Mouse (Mus musculus): Measurements from ENCODE around the gene Fam19a1. TPM values are rescaled to one million over a fixed set of nuclear protein-coding genes. Genes with fewer than 3 reads are reported as not detected.

Fam19a1 gene
- polyA plus RNA-seq, 1 experiment, result not detected

DNA sequence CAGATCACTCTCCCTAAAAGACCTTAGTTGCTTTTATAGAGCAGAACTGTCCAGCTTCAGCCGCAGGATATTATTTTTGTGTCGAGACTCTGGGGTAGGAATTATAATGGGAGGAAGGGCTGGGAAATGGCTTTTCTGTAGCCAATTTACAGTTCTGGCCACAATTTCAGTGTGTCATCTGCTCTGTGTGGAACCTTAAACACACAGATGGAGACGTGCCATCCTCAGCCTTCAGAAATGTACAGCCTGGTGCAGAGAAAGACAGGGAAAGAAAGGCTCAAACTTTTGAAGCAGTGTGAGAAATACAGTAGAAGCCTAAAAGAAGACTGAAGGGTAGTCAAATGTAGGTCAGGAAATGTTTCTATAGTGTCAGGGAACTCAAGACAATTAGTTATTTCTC lies 519.3 kb downstream of the Fam19a1 start:
- H3K9me3 ChIP-seq (replicated peaks; ENCODE audit: control insufficient read depth, insufficient read depth, low read length, poor library complexity, severe bottlenecking), result no peaks in the 10 kb centered on the region
- no peaks in the 10 kb centered on the region for H3K4me1 ChIP-seq (ENCODE audit: control insufficient read depth, insufficient read depth, low read length)
- no peak overlapping the region for H3K27ac ChIP-seq (ENCODE audit: insufficient read depth, low read length)
- no peak overlapping the region for H3K4me3 ChIP-seq (ENCODE audit: low read depth, low read length)
- TF ChIP-seq EP300 (IDR thresholded peaks at IDR 0.05; ENCODE audit: insufficient read depth, low read depth, low read length), result no peak
- TF ChIP-seq CTCF (IDR thresholded peaks at IDR 0.05; ENCODE audit: low read depth, low read length), result no peak
- TF ChIP-seq POLR2A (IDR thresholded peaks at IDR 0.05; ENCODE audit: insufficient read depth, low read length), result no peak
- no peaks in the 10 kb centered on the region for H3K27me3 ChIP-seq (ENCODE audit: control insufficient read depth, insufficient read depth, low read length, poor library complexity, severe bottlenecking)
- H3K36me3 ChIP-seq (ENCODE audit: control insufficient read depth, insufficient read depth, low read length, poor library complexity, severe bottlenecking), result no peaks in the 10 kb centered on the region
- no peak overlapping the region for H3K9ac ChIP-seq (ENCODE audit: low read depth, poor library complexity, severe bottlenecking)

DNA sequence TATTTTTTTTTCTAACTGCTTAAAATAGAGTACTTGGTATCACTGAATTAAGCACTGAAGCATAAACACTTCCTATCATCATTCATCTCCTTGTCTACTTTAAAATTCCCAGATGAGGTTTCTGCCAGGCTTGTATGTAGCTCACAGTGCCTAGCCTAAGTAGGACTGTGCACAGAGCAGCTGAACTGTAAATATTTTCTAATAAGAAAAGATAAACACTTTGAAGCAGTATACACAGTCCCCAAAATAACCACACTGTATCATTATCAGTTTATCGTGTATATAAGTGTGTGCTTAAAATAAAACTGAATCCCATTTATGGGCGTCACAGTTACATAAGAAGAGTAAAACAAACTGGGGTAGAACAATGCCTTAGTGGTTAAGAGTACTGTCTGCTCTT lies 522.7 kb downstream of the Fam19a1 start:
- Histone ChIP-seq H3K36me3 (ENCODE audit: control insufficient read depth, insufficient read depth, low read length, poor library complexity, severe bottlenecking) (no peaks in the 10 kb centered on the region), H3K27ac (ENCODE audit: insufficient read depth, low read length) (no peak overlapping the region), H3K9ac (ENCODE audit: low read depth, poor library complexity, severe bottlenecking) (no peak overlapping the region), H3K4me3 (ENCODE audit: low read depth, low read length) (no peak overlapping the region), H3K27me3 (ENCODE audit: control insufficient read depth, insufficient read depth, low read length, poor library complexity, severe bottlenecking) (no peaks in the 10 kb centered on the region), H3K4me1 (ENCODE audit: control insufficient read depth, insufficient read depth, low read length) (no peaks in the 10 kb centered on the region), H3K9me3 (replicated peaks; ENCODE audit: control insufficient read depth, insufficient read depth, low read length, poor library complexity, severe bottlenecking) (no peaks in the 10 kb centered on the region)
- no peak for TF ChIP-seq CTCF (IDR thresholded peaks at IDR 0.05; ENCODE audit: low read depth, low read length)
- TF ChIP-seq POLR2A (IDR thresholded peaks at IDR 0.05; ENCODE audit: insufficient read depth, low read length), result no peak
- no peak for TF ChIP-seq EP300 (IDR thresholded peaks at IDR 0.05; ENCODE audit: insufficient read depth, low read depth, low read length)

DNA sequence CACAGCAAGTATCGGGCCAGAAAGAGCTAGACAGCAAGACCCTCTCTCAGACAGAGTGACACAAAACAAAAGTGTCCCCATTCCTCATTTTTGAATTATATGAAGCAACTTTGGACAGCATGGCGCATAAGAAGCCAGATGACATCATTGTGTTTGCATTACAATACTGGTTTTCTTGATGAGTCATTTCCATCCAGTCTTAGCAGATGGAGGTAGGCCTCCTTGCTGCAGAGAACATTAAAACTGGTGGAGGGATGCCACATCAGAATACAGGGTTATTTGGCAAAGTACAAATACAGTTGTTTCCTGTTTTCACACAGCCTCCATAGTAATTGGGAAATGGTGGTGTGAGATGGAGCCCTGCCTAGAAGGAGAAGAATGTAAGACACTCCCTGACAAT lies 535.8 kb downstream of the Fam19a1 start:
- no peaks in the 10 kb centered on the region for H3K36me3 ChIP-seq (ENCODE audit: control insufficient read depth, insufficient read depth, low read length, poor library complexity, severe bottlenecking)
- H3K27ac ChIP-seq (ENCODE audit: insufficient read depth, low read length), result no peak overlapping the region
- H3K9me3 ChIP-seq (replicated peaks; ENCODE audit: control insufficient read depth, insufficient read depth, low read length, poor library complexity, severe bottlenecking), result no peaks in the 10 kb centered on the region
- no peaks in the 10 kb centered on the region for H3K27me3 ChIP-seq (ENCODE audit: control insufficient read depth, insufficient read depth, low read length, poor library complexity, severe bottlenecking)
- H3K9ac ChIP-seq (ENCODE audit: low read depth, poor library complexity, severe bottlenecking), result no peak overlapping the region
- H3K4me3 ChIP-seq (ENCODE audit: low read depth, low read length), result no peak overlapping the region
- TF ChIP-seq POLR2A (IDR thresholded peaks at IDR 0.05; ENCODE audit: insufficient read depth, low read length) (no peak), EP300 (IDR thresholded peaks at IDR 0.05; ENCODE audit: insufficient read depth, low read depth, low read length) (no peak), CTCF (IDR thresholded peaks at IDR 0.05; ENCODE audit: low read depth, low read length) (no peak)
- no peaks in the 10 kb centered on the region for H3K4me1 ChIP-seq (ENCODE audit: control insufficient read depth, insufficient read depth, low read length)

DNA sequence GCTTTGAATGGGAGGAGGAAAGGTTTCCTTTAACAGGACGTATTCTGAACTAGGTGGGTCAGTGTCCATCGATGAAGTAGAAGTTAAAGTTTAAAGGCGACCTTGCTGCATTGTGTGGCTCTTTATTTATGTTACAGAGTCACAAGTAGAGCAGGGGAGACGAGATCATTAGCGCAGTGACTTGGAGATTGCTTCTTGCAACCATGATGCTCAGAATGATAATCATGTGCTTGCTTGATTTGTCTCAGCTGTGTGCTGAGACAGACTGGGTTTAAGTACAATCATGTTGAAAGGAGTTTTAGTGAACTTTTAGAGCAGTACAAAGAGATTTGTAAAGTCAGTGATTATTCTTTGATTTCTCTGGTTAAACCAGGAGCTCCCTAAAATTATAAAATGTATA lies 536.3 kb downstream of the Fam19a1 start:
- Histone ChIP-seq H3K27ac (ENCODE audit: insufficient read depth, low read length) (no peak overlapping the region), H3K27me3 (ENCODE audit: control insufficient read depth, insufficient read depth, low read length, poor library complexity, severe bottlenecking) (no peaks in the 10 kb centered on the region), H3K9ac (ENCODE audit: low read depth, poor library complexity, severe bottlenecking) (no peak overlapping the region), H3K36me3 (ENCODE audit: control insufficient read depth, insufficient read depth, low read length, poor library complexity, severe bottlenecking) (no peaks in the 10 kb centered on the region), H3K4me3 (ENCODE audit: low read depth, low read length) (no peak overlapping the region), H3K4me1 (ENCODE audit: control insufficient read depth, insufficient read depth, low read length) (no peaks in the 10 kb centered on the region), H3K9me3 (replicated peaks; ENCODE audit: control insufficient read depth, insufficient read depth, low read length, poor library complexity, severe bottlenecking) (no peaks in the 10 kb centered on the region)
- TF ChIP-seq EP300 (IDR thresholded peaks at IDR 0.05; ENCODE audit: insufficient read depth, low read depth, low read length) (no peak), CTCF (IDR thresholded peaks at IDR 0.05; ENCODE audit: low read depth, low read length) (no peak), POLR2A (IDR thresholded peaks at IDR 0.05; ENCODE audit: insufficient read depth, low read length) (no peak)

DNA sequence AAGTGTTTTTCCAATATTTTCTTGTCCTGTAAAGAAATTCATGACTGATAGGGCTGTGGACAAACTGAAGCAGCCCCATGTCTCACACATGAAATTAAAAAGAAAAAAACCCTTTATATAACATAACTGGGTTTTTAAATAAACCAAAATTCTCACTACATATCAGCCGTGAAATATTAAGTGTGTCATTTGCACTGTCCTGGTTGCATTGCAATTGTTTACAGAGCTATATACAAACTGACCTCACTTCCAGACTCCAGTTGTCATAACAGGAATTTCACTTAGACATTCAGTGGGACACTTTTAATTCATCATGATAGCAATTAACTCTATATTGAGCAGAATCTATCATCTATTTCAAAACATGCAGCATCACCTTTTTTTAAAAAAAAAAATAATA lies 553.4 kb downstream of the Fam19a1 start:
- H3K9ac ChIP-seq (ENCODE audit: low read depth, poor library complexity, severe bottlenecking), result no peak overlapping the region
- H3K4me1 ChIP-seq (ENCODE audit: control insufficient read depth, insufficient read depth, low read length), result no peaks in the 10 kb centered on the region
- TF ChIP-seq EP300 (IDR thresholded peaks at IDR 0.05; ENCODE audit: insufficient read depth, low read depth, low read length) (no peak), POLR2A (IDR thresholded peaks at IDR 0.05; ENCODE audit: insufficient read depth, low read length) (no peak), CTCF (IDR thresholded peaks at IDR 0.05; ENCODE audit: low read depth, low read length) (no peak)
- no peaks in the 10 kb centered on the region for H3K36me3 ChIP-seq (ENCODE audit: control insufficient read depth, insufficient read depth, low read length, poor library complexity, severe bottlenecking)
- H3K4me3 ChIP-seq (ENCODE audit: low read depth, low read length), result no peak overlapping the region
- H3K27ac ChIP-seq (ENCODE audit: insufficient read depth, low read length), result no peak overlapping the region
- H3K27me3 ChIP-seq (ENCODE audit: control insufficient read depth, insufficient read depth, low read length, poor library complexity, severe bottlenecking), result no peaks in the 10 kb centered on the region
- H3K9me3 ChIP-seq (replicated peaks; ENCODE audit: control insufficient read depth, insufficient read depth, low read length, poor library complexity, severe bottlenecking), result no peaks in the 10 kb centered on the region

DNA sequence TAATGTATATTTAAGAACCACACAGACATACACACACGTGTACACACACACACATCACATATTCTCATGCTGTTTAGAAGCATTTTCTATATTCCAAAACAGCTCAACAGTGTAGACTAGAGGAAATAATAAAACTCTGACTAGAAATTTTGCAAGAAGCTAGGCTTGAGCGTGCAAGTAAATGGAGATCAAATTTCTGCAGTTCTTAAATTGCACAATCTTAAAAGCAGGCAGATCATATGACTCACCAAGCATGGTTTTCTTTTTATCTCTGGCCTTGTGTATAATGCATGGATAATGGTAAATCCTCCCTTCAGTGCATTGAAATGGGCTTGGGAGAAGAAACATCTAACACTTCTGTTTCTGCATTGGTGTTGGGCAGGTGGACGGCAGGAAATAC lies 564.9 kb downstream of the Fam19a1 start:
- H3K4me1 ChIP-seq (ENCODE audit: control insufficient read depth, insufficient read depth, low read length), result no peaks in the 10 kb centered on the region
- no peaks in the 10 kb centered on the region for H3K9me3 ChIP-seq (replicated peaks; ENCODE audit: control insufficient read depth, insufficient read depth, low read length, poor library complexity, severe bottlenecking)
- H3K27me3 ChIP-seq (ENCODE audit: control insufficient read depth, insufficient read depth, low read length, poor library complexity, severe bottlenecking), result no peaks in the 10 kb centered on the region
- no peak overlapping the region for H3K4me3 ChIP-seq (ENCODE audit: low read depth, low read length)
- no peak overlapping the region for H3K27ac ChIP-seq (ENCODE audit: insufficient read depth, low read length)
- H3K36me3 ChIP-seq (ENCODE audit: control insufficient read depth, insufficient read depth, low read length, poor library complexity, severe bottlenecking), result no peaks in the 10 kb centered on the region
- no peak overlapping the region for H3K9ac ChIP-seq (ENCODE audit: low read depth, poor library complexity, severe bottlenecking)
- TF ChIP-seq CTCF (IDR thresholded peaks at IDR 0.05; ENCODE audit: low read depth, low read length), result no peak
- no peak for TF ChIP-seq POLR2A (IDR thresholded peaks at IDR 0.05; ENCODE audit: insufficient read depth, low read length)
- no peak for TF ChIP-seq EP300 (IDR thresholded peaks at IDR 0.05; ENCODE audit: insufficient read depth, low read depth, low read length)

Other genes starting within 250 kb of the Fam19a1 start
- not detected in 2 replicates for gene 1700123L14Rik, start 53.1 kb downstream of the Fam19a1 start, polyA plus RNA-seq (2011; ENCODE audit: insufficient read depth, insufficient read length, low read depth, missing spikeins)

All from ES-Bruce4 (cell line).